In the genomic region with DNA sequence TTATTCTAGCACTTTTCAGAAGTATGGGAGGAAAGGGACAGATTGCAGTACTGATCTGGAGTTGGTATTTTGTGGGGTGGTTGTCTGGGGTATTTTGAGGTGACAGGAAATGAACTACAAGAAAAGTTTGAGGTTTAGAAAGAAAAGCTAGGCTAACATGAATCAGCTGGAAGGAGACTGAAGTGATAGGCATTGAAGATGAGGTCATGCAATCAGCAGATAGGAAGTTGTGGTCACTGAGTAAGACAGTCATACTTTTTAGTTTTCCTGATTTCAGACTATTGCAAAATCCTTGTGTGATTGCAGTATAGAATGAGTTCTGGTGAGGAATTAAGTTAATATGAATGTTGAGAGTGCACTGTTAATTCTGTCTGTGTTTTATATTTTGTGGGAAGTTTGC, we compare ENCODE assay signal across 14 mouse cellular contexts.
DNase-seq lines count a peak whose midpoint lies in the region; ATAC-seq and TF ChIP-seq lines count a peak whose summit lies in the region.
"Had no signal": no experiment of that assay in that cellular context is flagged by ENCODE, and none has a peak within 500 bp of the region (broad histone marks: within the 10 kb centered on the region; RNA-seq: fewer than 3 reads in every experiment).

No protein-coding gene starts in this region.

- dilution Hi-C loops in CH12.LX (cut with MboI; ENCODE audit: extremely low pct_ligation_motif_present, extremely low pct_unique_long_range_greater_than_20kb, low sequenced_read_pairs), result no loop called here

- no peak overlapping the region for H3K27ac ChIP-seq in CH12.LX (ENCODE audit: insufficient read depth, low read depth)
- peak overlapping the region; percentile 84 for H3K27ac ChIP-seq in bone marrow macrophage, adult 2 months (ENCODE audit: insufficient read depth, low read depth, low read length)
- no peak overlapping the region for H3K27ac ChIP-seq in forebrain, embryonic 13.5 days
- H3K27ac ChIP-seq in cerebellum, adult 2 months (ENCODE audit: insufficient read depth, low read length), result no peak overlapping the region
- H3K27ac ChIP-seq: gastrocnemius, adult 2 months; kidney, postnatal 0 days; liver, embryonic 14.5 days had no signal

- in situ Hi-C loops in CH12.LX (cut with MboI; ENCODE audit: low pct_ligation_motif_present, low pct_unique_long_range_greater_than_20kb, low sequenced_read_pairs), result loop anchor here (10.0 kb wide), 1 partner anchor 101 kb away; no protein-coding TSS in a partner anchor

- H3K4me3 ChIP-seq in C2C12 (ENCODE audit: insufficient read depth, poor library complexity, severe bottlenecking), result no peak overlapping the region
- no peak overlapping the region for H3K4me3 ChIP-seq in CH12.LX (replicated peaks in 1 of 3; ENCODE audit: low read depth in 2 of 3, low read length in 2 of 3, poor library complexity in 1 of 3)
- H3K4me3 ChIP-seq in bone marrow macrophage, adult 2 months (ENCODE audit: insufficient read depth, low read length), result no peak overlapping the region
- no peak overlapping the region for H3K4me3 ChIP-seq in forebrain, embryonic 13.5 days
- H3K4me3 ChIP-seq in cerebellum, adult 2 months (replicated peaks; ENCODE audit: insufficient read depth, low read depth, low read length), result no peak overlapping the region
- H3K4me3 ChIP-seq: gastrocnemius, adult 2 months; megakaryocyte, embryonic 14.5 days had no signal

- DNase-seq in CH12.LX (ENCODE audit: extremely low read depth), result peak; percentile 26
- DNase-seq in cerebellum, adult 2 months, result no peak
- DNase-seq in left cerebral cortex, adult 9 months (ENCODE audit: low spot score in 2 of 2), result no peak
- DNase-seq: cerebellum, adult 9-11 months; gastrocnemius, adult 2 months; heart, postnatal 14 days; left cerebral cortex, postnatal 4 days had no signal

- ATAC-seq in megakaryocyte, adult 5-6 weeks (ENCODE audit: poor library complexity, severe bottlenecking), result peak; percentile 97
- ATAC-seq in forebrain, embryonic 13.5 days, result no peak

- H3K79me2 ChIP-seq in C2C12 (ENCODE audit: control insufficient read depth, insufficient read depth) (no peaks in the 10 kb centered on the region), CH12.LX (replicated peaks; ENCODE audit: control insufficient read depth, extremely low read depth, insufficient read depth, poor library complexity, severe bottlenecking) (no peaks in the 10 kb centered on the region)

- no peak overlapping the region for H3ac ChIP-seq in C2C12 (ENCODE audit: control insufficient read depth, insufficient read length, low read depth)

- H3K36me3 ChIP-seq in C2C12 (ENCODE audit: control insufficient read depth, insufficient read depth) (peaks cover 77% of the 10 kb centered on the region), CH12.LX (replicated peaks in 1 of 2; ENCODE audit: control insufficient read depth in 1 of 2, insufficient read depth in 1 of 2, low read length in 1 of 2) (peaks cover 45 to 73% of the 10 kb centered on the region in 2 experiments)
- peaks cover 38% of the 10 kb centered on the region for H3K36me3 ChIP-seq in forebrain, embryonic 13.5 days (ENCODE audit: poor library complexity, severe bottlenecking)

- peaks cover 1% of the 10 kb centered on the region for H3K9me3 ChIP-seq in CH12.LX (replicated peaks; ENCODE audit: low read length)
- no peaks in the 10 kb centered on the region for H3K9me3 ChIP-seq in forebrain, embryonic 13.5 days (replicated peaks)
- H3K9me3 ChIP-seq: megakaryocyte, embryonic 14.5 days had no signal

- no peak for TF ChIP-seq RAD21 in CH12.LX (IDR thresholded peaks at IDR 0.05; ENCODE audit: low read depth, low read length)

- H3K9ac ChIP-seq in CH12.LX (ENCODE audit: insufficient read depth, low read depth), result 0 out of 2 replicates have a peak overlapping the region, but pooled peaks have one; percentile 33
- no peak overlapping the region for H3K9ac ChIP-seq in forebrain, embryonic 13.5 days
- H3K9ac ChIP-seq: liver, embryonic 14.5 days had no signal

- no peak overlapping the region for H3K4me2 ChIP-seq in CH12.LX (ENCODE audit: insufficient read depth, low read depth, poor library complexity, severe bottlenecking)
- no peak overlapping the region for H3K4me2 ChIP-seq in forebrain, embryonic 13.5 days

- no peaks in the 10 kb centered on the region for H3K79me3 ChIP-seq in C2C12 (ENCODE audit: low read depth)

- TF ChIP-seq EP300 in CH12.LX (IDR thresholded peaks at IDR 0.05; ENCODE audit: low read length), result 0 out of 2 replicates have a peak, but pooled peaks have one; percentile 35

- H3K4me1 ChIP-seq in CH12.LX (ENCODE audit: control insufficient read depth in 1 of 2, insufficient read depth in 2 of 2), result peaks cover 3 to 22% of the 10 kb centered on the region in 2 experiments; a peak in 2 of 4 replicates
- H3K4me1 ChIP-seq in bone marrow macrophage, adult 2 months (ENCODE audit: control insufficient read depth, insufficient read depth, low read length), result peaks cover 20% of the 10 kb centered on the region
- H3K4me1 ChIP-seq in forebrain, embryonic 13.5 days, result no peaks in the 10 kb centered on the region
- no peaks in the 10 kb centered on the region for H3K4me1 ChIP-seq in cerebellum, adult 2 months (ENCODE audit: control insufficient read depth, insufficient read depth, low read length)

- no peaks in the 10 kb centered on the region for H3K27me3 ChIP-seq in C2C12 (ENCODE audit: control insufficient read depth, insufficient read depth, insufficient read length)
- no peaks in the 10 kb centered on the region for H3K27me3 ChIP-seq in CH12.LX (replicated peaks)
- H3K27me3 ChIP-seq in forebrain, embryonic 13.5 days, result no peaks in the 10 kb centered on the region
- H3K27me3 ChIP-seq in cerebellum, adult 2 months (ENCODE audit: control insufficient read depth, insufficient read depth, low read length), result no peaks in the 10 kb centered on the region

- no peak for TF ChIP-seq CTCF in C2C12 (IDR thresholded peaks at IDR 0.05; ENCODE audit: control insufficient read depth, insufficient read depth, insufficient read length)
- no peak for TF ChIP-seq CTCF in CH12.LX (conservative IDR thresholded peaks at IDR 0.05 in 1 of 2, IDR thresholded peaks at IDR 0.05 in 1 of 2; ENCODE audit: low read depth in 2 of 2, low read length in 2 of 2)
- TF ChIP-seq CTCF in bone marrow macrophage, adult 2 months (IDR thresholded peaks at IDR 0.05; ENCODE audit: low read depth, low read length), result no peak
- no peak for TF ChIP-seq CTCF in cerebellum, adult 2 months (IDR thresholded peaks at IDR 0.05; ENCODE audit: borderline replicate concordance, insufficient read depth, low read depth, low read length)

- no peak for TF ChIP-seq POLR2A in CH12.LX (IDR thresholded peaks at IDR 0.05; ENCODE audit: low read depth, low read length)
- no peak for TF ChIP-seq POLR2A in bone marrow macrophage, adult 2 months (IDR thresholded peaks at IDR 0.05; ENCODE audit: borderline replicate concordance, low read depth, low read length)
- TF ChIP-seq POLR2A in cerebellum, adult 2 months (IDR thresholded peaks at IDR 0.05; ENCODE audit: borderline replicate concordance, insufficient read depth, low read length), result no peak

TF ChIP-seq in C2C12, 6 proteins besides CTCF, POLR2A, EP300 and RAD21:
- TF ChIP-seq MYOG (IDR thresholded peaks at IDR 0.05; ENCODE audit: control insufficient read depth, extremely low read depth, insufficient read length) (no peak), MAX (IDR thresholded peaks at IDR 0.05) (no peak), USF1 (IDR thresholded peaks at IDR 0.05; ENCODE audit: low read depth) (no peak), MYOD1 (IDR thresholded peaks at IDR 0.05; ENCODE audit: control insufficient read depth, insufficient read length, low read depth) (no peak), CEBPB (IDR thresholded peaks at IDR 0.05; ENCODE audit: low read depth) (peak; percentile 99), FOSL1 (IDR thresholded peaks at IDR 0.05; ENCODE audit: insufficient read depth, low read length, poor library complexity, severe bottlenecking) (peak; percentile 27)

TF ChIP-seq in CH12.LX, 34 proteins besides CTCF, POLR2A, EP300 and RAD21:
- TF ChIP-seq MYC (IDR thresholded peaks at IDR 0.05; ENCODE audit: low read depth, low read length) (no peak), USF1 (IDR thresholded peaks at IDR 0.05; ENCODE audit: low read depth, low read length) (no peak), E2F4 (IDR thresholded peaks at IDR 0.05; ENCODE audit: insufficient replicate concordance, low read depth, low read length) (no peak), ZKSCAN1 (IDR thresholded peaks at IDR 0.05; ENCODE audit: borderline replicate concordance, low read depth, low read length) (no peak), MAX (IDR thresholded peaks at IDR 0.05; ENCODE audit: low read length) (no peak), CHD1 (IDR thresholded peaks at IDR 0.05; ENCODE audit: low read depth, low read length) (no peak), RCOR1 (conservative IDR thresholded peaks at IDR 0.05; ENCODE audit: low read depth, low read length) (no peak), JUND (conservative IDR thresholded peaks at IDR 0.05; ENCODE audit: low read depth, low read length) (peak; percentile 46; the same call in 1 of the 2 replicates), MXI1 (IDR thresholded peaks at IDR 0.05; ENCODE audit: low read depth, low read length) (no peak), ETS1 (conservative IDR thresholded peaks at IDR 0.05; ENCODE audit: low read depth, low read length) (peak; percentile 81), JUN (IDR thresholded peaks at IDR 0.05; ENCODE audit: insufficient read depth, low read depth, low read length) (peak; percentile 55), USF2 (conservative IDR thresholded peaks at IDR 0.05; ENCODE audit: low read depth, low read length) (no peak), SMC3 (IDR thresholded peaks at IDR 0.05; ENCODE audit: low read depth, low read length) (no peak), TBP (conservative IDR thresholded peaks at IDR 0.05; ENCODE audit: low read depth, low read length) (no peak), ELF1 (IDR thresholded peaks at IDR 0.05; ENCODE audit: low read depth, low read length) (no peak), SIN3A (IDR thresholded peaks at IDR 0.05; ENCODE audit: low read length) (no peak)
